Mouse (Mus musculus) olfactory bulb, adult 2 months (tissue): ENCODE data around the gene Agps.

Experiments
- CTCF ChIP-seq: fragments of 200-500 bp; IDR thresholded peaks from 2 replicates; pipeline ENCODE4 v1.5.1; 2012; ENCODE audit warnings: low read depth, mild to moderate bottlenecking, low read length, moderate library complexity; ENCODE audit not compliant: insufficient read depth
- POLR2A ChIP-seq: fragments of 200-500 bp; IDR thresholded peaks from 2 replicates; pipeline ENCODE4 v1.6.1; 2012; ENCODE audit warnings: mild to moderate bottlenecking, low read depth, low read length, moderate library complexity; ENCODE audit not compliant: insufficient read depth

DNA sequence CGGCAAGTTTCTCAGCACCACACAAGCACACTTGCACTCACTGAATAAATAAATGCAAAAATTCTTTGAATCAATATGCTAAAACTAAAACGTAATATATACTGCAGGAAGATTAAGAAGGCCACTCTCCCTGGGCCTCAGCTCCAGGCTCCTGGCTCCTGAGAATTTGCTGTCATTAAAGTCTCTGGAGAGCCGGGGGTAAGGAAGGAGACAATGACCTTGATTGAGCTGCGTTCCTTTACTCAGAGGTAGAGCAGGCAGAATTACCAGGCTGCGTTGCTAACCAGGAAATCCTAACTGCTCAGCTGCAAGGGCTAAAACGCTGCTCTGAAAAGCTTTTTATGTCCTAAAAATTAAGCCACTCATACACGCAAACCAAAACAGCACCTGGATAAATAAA lies 101.6 kb downstream of the Agps start:
- TF ChIP-seq CTCF = no peak
- TF ChIP-seq POLR2A = no peak
